Mouse (Mus musculus) midbrain, embryonic 10.5 days (tissue): ENCODE measurements around the gene Aph1a. TPM values are rescaled to one million over a fixed set of nuclear protein-coding genes. Genes with fewer than 3 reads are reported as not detected.
"Not testable (repeated sequence)": the region's sequence is repeated elsewhere in the genome, so short reads cannot be mapped to it uniquely, and the experiment has no call there.

Experiments
- DNase-seq: peaks from one replicate; pipeline ENCODE4 v3.0.0-alpha.2; 2017; ENCODE audit warnings: low spot score
- H3K27ac ChIP-seq: fragments of 300-500 bp; sonication (generic); replicated peaks from 2 replicates; pipeline ENCODE4 v1.5.1; 2016; ENCODE audit warnings: mild to moderate bottlenecking
- H3K27me3 ChIP-seq: fragments of 300-500 bp; sonication (generic); 2 replicates; pipeline ENCODE4 v1.6.1; 2016; ENCODE audit warnings: low read depth, mild to moderate bottlenecking; ENCODE audit not compliant: poor library complexity, severe bottlenecking
- H3K36me3 ChIP-seq: fragments of 300-500 bp; sonication (generic); 2 replicates; pipeline ENCODE4 v1.6.1; 2016; ENCODE audit warnings: mild to moderate bottlenecking, moderate library complexity
- H3K4me1 ChIP-seq: fragments of 300-500 bp; sonication (generic); 2 replicates; pipeline ENCODE4 v1.6.1; 2016
- H3K4me3 ChIP-seq: fragments of 300-500 bp; sonication (generic); 2 replicates; pipeline ENCODE4 v1.5.1; 2016; ENCODE audit warnings: mild to moderate bottlenecking, moderate library complexity
- H3K9me3 ChIP-seq: fragments of 300-500 bp; sonication (generic); replicated peaks from 2 replicates; pipeline ENCODE4 v1.6.1; 2016; ENCODE audit warnings: mild to moderate bottlenecking
- WGBS: fragments of 180-500 bp; shearing (Covaris S2); methylation state at CpG from one replicate; pipeline ENCODE4 v1.1.7; 2016; 5-methylcytosine and 5-hydroxymethylcytosine counted together
- polyA plus RNA-seq: library from polyadenylated mRNA; unstranded; fragments of >200 nt; fragmentation: Nextera tagmentation; extraction: Ambion mirVana; gene quantifications from 2 replicates; pipeline ENCODE4 v1.2.1, GENCODE M21; 2016

Gene Aph1a
- polyA plus RNA-seq = 31.1 and 37.4 TPM in 2 replicates

DNA sequence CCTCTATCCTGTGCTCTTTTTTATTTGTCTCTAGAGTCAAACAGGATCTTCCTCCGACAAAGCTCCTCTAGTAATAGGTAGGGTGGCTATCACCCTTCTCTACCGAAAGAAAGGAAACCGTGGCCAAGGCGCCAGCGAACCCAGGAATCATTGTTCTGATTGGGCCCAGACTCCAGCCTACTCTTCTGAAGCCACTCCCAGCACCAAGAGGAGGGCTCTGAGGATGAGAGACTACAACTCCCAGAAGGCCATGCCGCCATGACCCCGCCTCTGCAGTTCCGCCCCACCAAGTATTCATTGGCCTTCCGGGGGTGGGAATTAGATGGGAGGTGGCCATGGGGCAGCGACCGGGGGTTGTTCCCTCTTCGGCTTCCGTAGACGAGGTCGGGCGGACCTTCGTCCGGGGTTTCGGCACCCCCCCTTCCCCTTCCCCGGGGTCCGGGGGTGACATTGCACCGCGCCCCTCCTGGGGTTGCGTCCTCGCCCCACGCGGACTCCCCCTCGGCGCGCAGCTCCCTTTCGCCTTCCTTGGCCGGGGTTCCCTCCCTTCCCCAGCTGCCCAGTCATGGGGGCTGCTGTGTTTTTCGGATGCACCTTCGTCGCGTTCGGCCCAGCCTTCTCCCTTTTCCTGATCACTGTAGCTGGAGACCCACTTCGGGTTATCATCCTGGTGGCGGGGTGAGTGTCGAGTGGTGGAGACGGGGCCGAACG lies at the start of gene Aph1a:
Gene Aph1a (plus strand): TSS at position 364 of the 711 bp plus-strand sequence.
- peak; percentile 96 for DNase-seq
- H3K4me1 ChIP-seq = peaks cover 41% of the 10 kb centered on the region
- H3K27me3 ChIP-seq, H3K9me3 ChIP-seq: not testable (repeated sequence)
- peaks cover 22% of the 10 kb centered on the region for H3K36me3 ChIP-seq
- H3K4me3 ChIP-seq = peak within 1 kb of the TSS; percentile 80
- H3K27ac ChIP-seq = peak within 1 kb of the TSS; percentile 84
- WGBS = under 1% methylated on average over 30 of the region's 43 CpGs

DNA sequence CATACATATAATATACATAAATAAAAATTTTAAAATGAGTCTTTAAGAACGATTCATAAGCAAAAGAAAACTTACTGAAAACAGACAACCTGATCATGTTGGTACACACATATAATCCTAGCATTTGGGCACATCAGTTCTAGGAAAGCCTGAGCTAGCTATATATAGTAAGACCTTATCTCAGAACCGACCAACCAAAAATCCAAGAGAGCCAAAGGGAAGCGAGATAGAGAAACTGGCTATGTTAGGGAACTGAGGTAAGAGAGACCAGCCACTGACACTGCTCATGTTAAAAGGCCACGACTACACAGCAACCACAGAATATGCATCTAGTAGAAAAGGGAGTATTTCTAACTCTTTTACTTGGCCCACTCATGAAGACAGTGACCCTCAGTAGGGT lies 43.2 kb upstream of the Aph1a start:
- Histone ChIP-seq H3K4me1 (peaks cover 12% of the 10 kb centered on the region), H3K27ac (no peak overlapping the region), H3K36me3 (peaks cover 83% of the 10 kb centered on the region), H3K4me3 (no peak overlapping the region), H3K27me3 (no peaks in the 10 kb centered on the region), H3K9me3 (no peaks in the 10 kb centered on the region)
- no peak for DNase-seq
- WGBS = 89% methylated on average over 4 of the region's 4 CpGs

DNA sequence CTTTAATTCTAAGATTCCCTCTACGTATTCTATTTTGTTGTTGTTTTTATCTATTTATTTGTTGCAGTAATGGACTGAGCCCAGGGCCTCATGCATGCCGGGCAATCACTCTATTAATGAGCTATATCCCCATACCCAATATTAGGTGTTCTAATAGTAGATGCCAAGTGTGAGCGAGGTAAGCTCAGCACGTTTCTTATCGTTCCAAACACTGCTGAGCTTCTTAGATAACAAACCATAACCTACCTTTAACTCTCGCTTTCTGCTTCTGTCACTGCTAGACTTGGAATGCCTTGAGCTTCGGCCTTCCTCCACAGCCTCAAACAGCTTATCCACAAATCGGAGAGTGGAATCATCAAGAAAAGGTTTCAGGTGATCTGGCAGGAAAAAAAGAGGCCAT lies 42.5 kb upstream of the Aph1a start:
- DNase-seq = no peak
- Histone ChIP-seq H3K4me3 (no peak overlapping the region), H3K9me3 (no peaks in the 10 kb centered on the region), H3K4me1 (peaks cover 15% of the 10 kb centered on the region), H3K36me3 (peaks cover 76% of the 10 kb centered on the region), H3K27ac (no peak overlapping the region), H3K27me3 (no peaks in the 10 kb centered on the region)
- 94% methylated on average over 8 of the region's 8 CpGs for WGBS

DNA sequence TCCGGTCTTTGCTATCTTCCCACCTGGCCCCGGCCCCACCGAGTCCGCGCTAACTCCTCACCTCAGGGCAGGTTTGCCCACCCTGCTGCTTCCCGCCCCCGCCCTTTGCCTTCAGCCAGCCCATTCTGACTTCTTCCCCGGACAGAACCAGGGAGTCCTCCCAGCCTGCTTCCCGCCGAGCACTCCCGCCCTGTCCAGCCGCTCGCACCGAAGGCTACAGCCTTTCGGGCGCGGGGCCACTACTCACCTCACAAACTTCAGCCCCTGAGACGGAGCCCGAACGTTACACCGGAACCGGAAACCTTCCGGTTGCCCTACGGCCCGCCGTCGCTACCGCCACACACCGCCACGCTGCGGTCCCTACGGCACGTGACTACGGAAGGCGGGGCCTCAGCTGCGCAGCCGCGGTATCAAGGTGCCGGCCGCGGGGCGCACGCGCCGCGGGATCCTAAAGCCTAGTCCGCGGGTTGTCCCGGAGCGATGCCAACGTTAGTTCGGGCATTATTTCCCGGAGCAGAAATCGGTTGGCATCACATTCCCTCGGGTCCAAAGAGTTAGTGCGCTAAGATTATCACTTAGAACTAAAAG lies 38.2 kb upstream of the Aph1a start, which contains the start of gene Prpf3:
Gene Prpf3 (minus strand): TSS at position 384 of the 588 bp plus-strand sequence.
- Histone ChIP-seq H3K4me3 (peak within 1 kb of the TSS; percentile 95), H3K9me3 (no peaks in the 10 kb centered on the region), H3K36me3 (peaks cover 33% of the 10 kb centered on the region), H3K4me1 (peaks cover 16% of the 10 kb centered on the region), H3K27ac (peak within 1 kb of the TSS; percentile 93), H3K27me3 (no peaks in the 10 kb centered on the region)
- under 1% methylated on average over 56 of the region's 56 CpGs for WGBS
- DNase-seq = peak; percentile 93

DNA sequence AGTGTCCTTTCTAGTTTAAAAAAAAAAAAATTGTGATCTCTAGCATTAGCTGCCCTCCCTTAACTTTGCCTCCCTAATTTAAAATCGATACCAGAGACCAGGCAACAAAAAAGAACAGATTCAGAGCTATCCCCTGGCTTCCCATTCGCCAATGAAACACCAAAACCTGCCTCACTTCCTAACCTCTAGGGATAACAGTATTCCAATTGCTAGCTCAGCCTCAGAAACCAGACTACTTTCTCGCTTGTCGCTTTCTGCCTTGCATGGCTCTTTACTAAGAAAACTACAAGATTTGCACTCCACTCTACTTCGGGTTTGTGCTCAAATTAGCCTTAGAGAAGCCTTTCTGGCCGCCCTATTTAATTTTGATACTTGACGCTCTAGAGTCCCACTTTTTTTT lies 37.7 kb upstream of the Aph1a start:
- Histone ChIP-seq H3K9me3 (no peaks in the 10 kb centered on the region), H3K4me3 (peak overlapping the region; percentile 95), H3K27me3 (no peaks in the 10 kb centered on the region), H3K27ac (peak overlapping the region; percentile 93), H3K36me3 (peaks cover 28% of the 10 kb centered on the region), H3K4me1 (peaks cover 16% of the 10 kb centered on the region)
- no peak for DNase-seq
- 26% methylated on average over 7 of the region's 7 CpGs for WGBS

DNA sequence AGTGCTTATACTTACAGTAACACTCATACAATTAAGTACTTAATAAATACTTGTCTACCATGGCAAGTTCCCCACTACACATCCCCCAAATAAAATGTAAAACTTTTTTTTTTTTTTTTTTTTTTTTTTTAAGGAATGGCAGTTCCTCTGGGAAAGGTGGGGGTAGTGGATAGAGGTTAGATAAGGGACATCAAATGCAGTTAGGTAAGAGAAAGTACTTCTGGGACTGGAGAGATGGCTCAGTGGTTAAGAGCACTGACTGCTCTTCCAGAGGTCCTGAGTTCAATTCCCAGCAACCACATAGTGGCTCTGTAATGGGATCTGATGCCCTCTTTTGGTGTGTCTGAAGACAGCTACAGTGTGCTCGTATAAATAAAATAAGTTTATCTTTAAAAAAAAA lies 36.7 kb upstream of the Aph1a start:
- not testable (repeated sequence) for DNase-seq

DNA sequence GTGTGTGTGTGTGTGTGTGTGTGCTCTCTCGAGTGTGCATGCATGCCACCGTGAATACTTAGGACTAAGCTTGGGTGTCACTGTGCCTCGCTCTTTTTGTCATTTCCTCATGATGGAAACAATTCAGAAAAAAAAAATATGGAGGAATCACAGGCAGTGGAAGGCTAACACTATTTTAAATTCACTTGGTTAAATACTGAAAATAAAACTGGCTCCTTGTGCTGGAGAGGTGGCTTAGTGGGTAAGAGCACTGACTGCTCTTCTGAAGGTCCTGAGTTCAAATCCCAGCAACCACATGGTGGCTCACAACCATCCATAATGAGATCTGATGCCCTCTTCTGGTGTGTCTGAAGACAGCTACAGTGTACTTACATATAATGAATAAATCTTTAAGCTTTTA lies 35.5 kb upstream of the Aph1a start:
- not testable (repeated sequence) for H3K27ac ChIP-seq, H3K4me3 ChIP-seq, H3K27me3 ChIP-seq, H3K9me3 ChIP-seq, DNase-seq
- 94% methylated on average over 3 of the region's 3 CpGs for WGBS
- Histone ChIP-seq H3K4me1 (peaks cover 16% of the 10 kb centered on the region), H3K36me3 (peaks cover 25% of the 10 kb centered on the region)

More for the DNA sequence above, 36.7 kb upstream of the Aph1a start:
- not testable (repeated sequence) for H3K9me3 ChIP-seq, H3K27ac ChIP-seq, H3K27me3 ChIP-seq, H3K4me3 ChIP-seq
- Histone ChIP-seq H3K4me1 (peaks cover 16% of the 10 kb centered on the region), H3K36me3 (peaks cover 28% of the 10 kb centered on the region)
- 90% methylated on average over 1 of the region's 1 CpGs for WGBS

DNA sequence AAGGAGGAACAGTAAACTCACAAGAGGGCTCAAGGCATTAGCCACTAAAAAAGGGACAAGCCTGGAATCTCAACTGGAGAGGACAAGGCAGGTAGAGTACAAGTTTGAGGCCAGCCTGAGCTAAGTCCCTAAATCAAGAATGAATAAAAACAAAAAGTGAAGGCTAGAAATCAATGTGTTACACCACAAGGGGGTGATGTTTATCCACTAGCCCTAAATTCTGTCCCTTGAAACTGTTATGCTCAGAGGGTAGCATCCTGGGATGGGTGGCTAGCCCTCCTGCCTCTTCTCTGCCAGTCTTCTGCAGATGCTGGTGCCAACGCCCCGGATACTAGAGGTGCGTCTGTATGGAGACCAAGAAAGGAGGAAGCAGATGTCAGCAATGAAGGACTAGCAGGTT lies 33.4 kb upstream of the Aph1a start:
- peaks cover 39% of the 10 kb centered on the region for H3K36me3 ChIP-seq
- no peak overlapping the region for H3K27ac ChIP-seq
- H3K27me3 ChIP-seq = no peaks in the 10 kb centered on the region
- no peak overlapping the region for H3K4me3 ChIP-seq
- peaks cover 5% of the 10 kb centered on the region for H3K4me1 ChIP-seq
- no peaks in the 10 kb centered on the region for H3K9me3 ChIP-seq
- 90% methylated on average over 3 of the region's 3 CpGs for WGBS
- no peak for DNase-seq

DNA sequence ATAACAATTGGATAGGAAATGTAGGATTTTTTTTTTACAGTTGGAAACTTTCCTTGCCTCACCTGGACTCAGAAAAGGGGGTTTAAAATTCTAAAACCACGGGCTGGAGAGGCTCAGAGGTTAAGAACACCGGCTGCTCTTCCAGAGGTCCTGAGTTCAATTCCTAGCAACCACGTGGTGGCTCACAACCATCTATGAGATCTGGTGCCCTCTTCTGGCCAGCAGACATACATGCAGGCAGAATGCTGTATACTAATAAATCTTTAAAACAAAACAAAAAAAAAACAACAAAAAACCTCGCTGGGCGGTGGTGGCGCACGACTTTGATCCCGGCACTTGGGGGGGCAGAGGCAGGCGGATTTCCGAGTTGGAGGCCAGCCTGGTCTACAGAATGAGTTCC lies 32.6 kb upstream of the Aph1a start:
- WGBS = 73% methylated on average over 10 of the region's 10 CpGs
- peaks cover 1% of the 10 kb centered on the region for H3K4me1 ChIP-seq
- H3K27me3 ChIP-seq = no peaks in the 10 kb centered on the region
- H3K36me3 ChIP-seq = peaks cover 47% of the 10 kb centered on the region
- H3K4me3 ChIP-seq = no peak overlapping the region
- no peak overlapping the region for H3K27ac ChIP-seq
- no peak for DNase-seq
- H3K9me3 ChIP-seq = no peaks in the 10 kb centered on the region

DNA sequence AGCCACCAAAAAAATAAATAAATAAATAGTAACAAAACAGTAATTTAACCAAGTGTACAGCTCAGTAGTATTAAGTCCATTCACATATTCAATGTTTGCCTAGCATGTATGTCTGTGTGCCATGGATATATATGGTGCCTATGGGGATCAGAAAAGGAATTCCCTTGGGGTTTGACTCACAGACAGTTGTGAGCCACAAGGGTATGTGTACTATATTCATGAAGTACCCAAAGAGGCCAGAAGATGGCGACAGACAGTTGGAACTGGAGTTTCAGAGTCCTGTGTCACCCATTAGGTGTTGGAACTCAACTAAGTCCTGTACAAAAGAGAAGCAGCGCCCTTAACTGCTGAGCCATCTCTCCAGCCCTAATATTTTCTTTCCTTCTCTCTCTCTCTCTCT lies 32.0 kb upstream of the Aph1a start:
- Histone ChIP-seq H3K4me3 (no peak overlapping the region), H3K36me3 (peaks cover 53% of the 10 kb centered on the region), H3K4me1 (no peaks in the 10 kb centered on the region), H3K27ac (no peak overlapping the region), H3K27me3 (no peaks in the 10 kb centered on the region), H3K9me3 (no peaks in the 10 kb centered on the region)
- DNase-seq = peak; percentile 52
- WGBS = 41% methylated on average over 2 of the region's 2 CpGs

DNA sequence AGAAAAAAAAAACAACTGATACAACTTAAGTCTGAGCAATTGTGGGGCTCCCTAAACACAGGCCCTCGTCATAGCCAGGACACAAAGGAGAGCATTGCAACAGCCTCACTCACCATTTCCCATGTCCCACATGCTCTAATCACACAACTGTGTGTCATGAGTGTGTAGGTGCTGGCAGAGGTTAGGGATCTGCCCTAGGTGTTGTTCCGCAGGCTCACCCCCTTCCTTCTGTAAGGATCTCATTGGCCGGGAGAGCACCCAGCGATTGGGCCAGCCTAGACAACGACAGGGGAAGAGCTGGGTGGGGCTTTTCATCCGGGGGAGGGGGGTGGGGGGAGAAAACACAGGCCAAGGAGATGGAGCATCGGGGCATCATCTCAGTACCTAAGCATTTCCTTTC lies 30.2 kb upstream of the Aph1a start:
- Histone ChIP-seq H3K36me3 (peaks cover 71% of the 10 kb centered on the region), H3K9me3 (no peaks in the 10 kb centered on the region), H3K27me3 (no peaks in the 10 kb centered on the region), H3K4me3 (no peak overlapping the region), H3K27ac (no peak overlapping the region), H3K4me1 (no peaks in the 10 kb centered on the region)
- no peak for DNase-seq
- WGBS = 84% methylated on average over 7 of the region's 7 CpGs

DNA sequence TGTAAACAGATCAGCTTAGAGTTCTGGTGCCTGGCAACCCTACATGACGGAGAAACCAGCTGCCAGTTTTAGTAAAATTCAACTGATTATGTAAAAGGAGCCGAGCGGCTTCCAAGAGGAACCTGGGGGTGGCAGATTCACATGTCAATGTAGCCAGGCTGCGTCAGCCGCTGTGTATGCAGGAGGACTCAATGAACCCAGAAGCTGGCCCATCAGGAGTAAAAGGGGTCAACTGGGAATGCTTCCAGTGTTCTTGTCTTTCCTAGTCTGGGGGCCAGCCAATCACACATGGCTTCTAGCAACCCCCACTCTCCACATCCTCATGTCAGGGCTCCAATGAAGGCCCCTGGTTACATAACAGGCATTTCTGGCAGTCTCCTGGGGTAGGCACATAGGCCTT lies 28.7 kb upstream of the Aph1a start:
- no peaks in the 10 kb centered on the region for H3K27me3 ChIP-seq
- DNase-seq = no peak
- H3K4me1 ChIP-seq = no peaks in the 10 kb centered on the region
- no peaks in the 10 kb centered on the region for H3K9me3 ChIP-seq
- peaks cover 85% of the 10 kb centered on the region for H3K36me3 ChIP-seq
- H3K4me3 ChIP-seq = no peak overlapping the region
- WGBS = 90% methylated on average over 5 of the region's 5 CpGs
- no peak overlapping the region for H3K27ac ChIP-seq

DNA sequence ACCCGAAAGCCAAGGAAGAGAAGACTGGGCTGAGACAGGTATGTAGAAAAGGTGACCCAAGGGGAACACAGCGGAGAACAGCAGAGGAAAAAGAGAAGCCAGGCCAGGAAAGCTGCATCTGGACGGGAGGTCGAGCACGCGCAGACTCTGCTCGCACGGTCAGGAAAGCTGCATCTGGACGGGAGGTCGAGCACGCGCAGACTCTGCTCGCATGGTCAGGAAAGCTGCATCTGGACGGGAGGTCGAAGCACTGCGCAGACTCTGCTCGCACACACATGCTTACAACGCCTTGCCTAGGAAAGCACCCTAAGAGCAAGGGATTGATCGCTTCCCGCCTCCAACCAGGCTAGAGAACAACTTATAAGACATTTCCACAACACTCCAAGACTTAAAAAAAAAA lies 28.2 kb upstream of the Aph1a start:
- Histone ChIP-seq H3K36me3 (peaks cover 88% of the 10 kb centered on the region), H3K4me1 (peaks cover 5% of the 10 kb centered on the region), H3K27ac (no peak overlapping the region), H3K9me3 (no peaks in the 10 kb centered on the region), H3K27me3 (no peaks in the 10 kb centered on the region), H3K4me3 (no peak overlapping the region)
- 94% methylated on average over 20 of the region's 20 CpGs for WGBS
- DNase-seq = no peak
